Mouse (Mus musculus): ENCODE data around the gene Shc2.
A peak's percentile ranks its signal among the peaks of the same experiment; 100 is the strongest.

Shc2 gene

DNA sequence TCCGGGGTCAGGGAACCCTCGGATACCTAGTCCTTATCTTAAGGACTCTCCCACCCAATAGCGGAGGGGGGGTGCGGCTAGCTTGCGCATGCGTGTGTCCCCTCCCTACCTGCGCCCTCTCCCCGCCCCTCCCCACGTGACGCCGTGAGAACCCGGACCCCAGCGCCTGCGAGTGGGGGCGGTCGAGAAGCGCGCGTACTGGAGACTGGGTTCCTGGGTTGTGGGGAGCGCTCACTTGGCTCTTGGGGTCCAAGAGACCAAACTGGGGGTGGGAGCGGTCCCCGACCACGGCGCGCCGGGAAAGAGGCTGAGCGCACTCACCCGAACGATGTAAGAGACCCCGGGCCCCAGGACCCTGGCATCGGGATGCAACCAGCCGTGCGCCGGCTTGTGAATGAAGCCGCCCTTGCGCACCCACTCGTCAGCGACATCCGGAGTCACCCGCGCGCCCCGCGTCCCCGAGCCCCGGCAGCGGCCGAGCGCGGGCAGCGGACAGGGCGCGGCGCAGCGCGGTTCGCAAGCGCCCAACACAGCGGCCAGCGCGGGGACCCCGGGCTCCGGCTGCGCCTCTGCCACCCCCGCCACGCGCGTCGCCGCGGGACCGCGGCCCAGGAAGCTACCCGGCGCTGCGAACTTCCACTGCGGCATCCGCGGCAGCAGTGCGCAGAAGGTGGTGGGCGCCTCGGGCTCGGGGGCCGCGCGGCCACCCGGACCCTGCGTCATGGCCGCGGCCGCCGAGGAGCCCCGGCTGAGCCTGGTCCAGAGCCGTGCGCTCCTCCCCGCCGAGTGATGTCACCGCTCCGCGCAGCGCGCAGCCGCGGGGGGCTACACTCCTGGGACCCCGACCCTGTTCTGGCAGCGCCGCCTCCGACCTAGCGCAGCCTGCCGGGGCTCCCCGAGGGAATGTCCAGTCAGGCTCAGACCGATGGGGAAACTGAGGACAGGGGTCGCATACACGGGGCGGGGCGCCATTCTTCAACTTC is at the start of gene Shc2:
Gene Shc2, minus strand, starts transcription at position 791 of the 983 bp plus-strand sequence.
- peak; percentile 23 to 24 for DNase-seq (ENCODE audit: low spot score in 2 of 2)

DNA sequence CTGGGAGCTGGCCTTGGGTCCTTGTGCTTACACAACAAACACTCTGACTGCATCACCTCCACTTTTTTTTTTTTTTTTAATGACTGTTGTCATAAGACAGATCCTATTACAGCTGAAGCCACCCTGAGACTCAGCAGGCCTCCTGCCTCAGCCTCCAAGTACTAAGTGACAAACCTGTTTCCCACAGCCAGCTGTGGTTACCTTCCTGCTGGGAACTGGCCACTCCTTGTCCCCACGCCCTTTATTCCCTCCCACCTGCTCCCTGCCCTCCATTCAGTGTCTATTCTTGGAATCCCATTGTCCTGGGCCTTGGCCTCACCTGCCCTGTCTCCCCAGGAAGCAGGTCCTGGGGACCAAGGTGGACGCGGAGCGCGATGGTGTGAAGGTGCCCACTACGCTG is 49.8 kb upstream of the Shc2 start:
- no peak for DNase-seq (ENCODE audit: low spot score in 2 of 2)

- DNase-seq (ENCODE audit: low spot score in 2 of 2) = no peak
These were observed 49.0 kb upstream of the Shc2 start for GRCm38 (mm10) chr10:79686691-79687090.

DNA sequence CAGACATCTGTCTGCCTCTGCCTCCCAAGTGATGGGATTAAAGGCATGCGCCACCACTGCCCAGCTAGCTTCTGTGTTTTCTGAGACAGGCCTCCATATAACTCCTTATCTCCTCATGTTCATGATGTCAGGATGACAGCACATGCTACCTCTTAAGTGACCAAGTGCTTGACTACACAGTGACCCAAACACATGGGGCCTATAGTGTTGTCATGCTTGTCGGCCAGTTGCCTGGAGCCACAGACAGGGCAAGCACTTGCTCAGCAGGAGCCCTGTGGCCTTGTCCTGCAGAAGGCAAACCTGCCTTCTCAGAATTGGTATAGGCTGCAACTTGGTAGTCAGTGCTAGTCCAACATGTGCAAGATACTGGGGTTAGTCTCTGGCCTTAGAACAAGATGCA is 48.5 kb upstream of the Shc2 start:
- no peak for DNase-seq (ENCODE audit: low spot score in 2 of 2)

GRCm38 (mm10) chr10:79684770-79685600 is 47.3 kb upstream of the Shc2 start:
- DNase-seq (ENCODE audit: low spot score in 2 of 2) = no peak

DNA sequence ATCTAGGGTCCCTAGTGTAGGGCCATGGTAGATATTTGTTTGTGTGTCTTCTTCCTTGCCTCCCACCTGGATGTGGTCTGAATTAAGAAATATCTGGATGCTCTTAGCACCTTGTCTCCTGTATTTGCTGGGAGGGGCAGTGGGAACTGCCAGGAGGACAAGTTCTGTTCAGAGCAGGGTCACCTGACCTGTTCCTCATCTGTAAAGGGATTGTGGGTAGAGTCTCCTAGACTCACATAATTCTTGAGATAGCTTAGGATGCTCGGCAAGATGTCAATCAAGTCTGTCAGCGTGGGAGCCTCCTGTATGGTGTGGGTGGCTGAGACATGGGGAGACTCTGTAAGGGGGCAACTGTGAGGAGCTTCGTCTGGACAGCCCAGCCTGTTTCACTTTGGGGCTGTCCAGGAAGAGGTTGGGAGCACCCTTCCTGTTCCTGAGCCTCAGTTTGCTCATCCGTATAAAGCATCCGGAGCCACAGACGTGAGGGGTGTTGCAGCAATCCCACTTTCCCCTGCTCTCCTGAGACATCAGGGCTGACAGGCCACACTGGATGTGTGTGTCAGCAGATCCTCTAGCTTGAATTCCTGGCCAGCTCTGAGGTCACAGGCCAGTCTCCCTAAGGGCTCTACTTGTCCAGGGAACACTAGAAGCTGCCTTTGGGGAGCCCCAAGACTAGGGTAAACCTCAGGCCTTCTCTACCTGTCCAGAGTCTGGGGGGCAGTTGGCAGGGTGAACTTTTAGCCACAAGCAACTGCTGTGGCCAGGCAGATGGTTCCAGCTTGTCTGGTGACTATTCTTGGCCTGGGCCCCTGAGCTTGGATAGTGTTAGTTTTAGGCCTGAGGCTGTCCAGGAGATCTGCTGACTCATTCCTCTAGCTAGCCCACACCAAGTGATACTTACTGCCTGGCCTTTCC is 46.3 kb upstream of the Shc2 start:
- DNase-seq (ENCODE audit: low spot score in 2 of 2) = peak in 1 of 2 experiments; percentile 47

GRCm38 (mm10) chr10:79682916-79683582 is 45.3 kb upstream of the Shc2 start:
- peak in 1 of 2 experiments; percentile 53 for DNase-seq (ENCODE audit: low spot score in 2 of 2)

GRCm38 (mm10) chr10:79682551-79682915 is 44.8 kb upstream of the Shc2 start:
- no peak for DNase-seq (ENCODE audit: low spot score in 2 of 2)

DNA sequence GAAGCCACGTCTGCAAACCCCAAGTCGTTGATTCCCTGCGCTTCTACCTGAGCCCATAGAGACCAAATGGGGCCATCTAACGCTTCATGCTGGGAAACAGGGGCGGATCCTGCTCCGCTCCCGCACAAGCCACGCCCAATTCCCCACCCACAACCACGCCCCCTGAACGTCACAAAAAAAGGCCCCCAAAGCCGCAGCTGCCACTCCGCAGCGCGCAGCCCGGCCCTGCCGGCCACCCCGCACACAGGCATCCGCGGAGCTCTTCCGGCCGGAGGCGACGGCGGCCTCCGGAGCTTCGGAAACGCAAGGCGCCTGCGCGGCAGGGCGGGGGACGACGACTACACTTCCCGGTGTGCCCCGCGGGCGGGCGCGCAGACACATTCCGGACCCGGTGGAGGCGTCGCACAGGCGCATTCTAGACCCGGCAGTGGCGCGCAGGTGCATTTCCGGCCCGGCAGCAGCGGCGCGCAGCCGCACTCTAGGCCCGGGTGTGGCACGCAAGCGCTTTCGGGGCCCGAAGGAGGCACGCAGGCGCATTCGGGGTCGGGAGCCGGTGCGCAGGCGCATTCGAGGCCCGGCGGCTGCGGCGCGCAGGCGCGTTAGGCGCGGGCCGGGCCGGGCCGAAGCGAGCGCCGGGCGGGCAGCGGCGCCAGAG is 44.0 kb upstream of the Shc2 start, which contains the start of gene Cdc34:
Gene Cdc34, plus strand, starts transcription at position 605 of the 655 bp plus-strand sequence.
- DNase-seq (ENCODE audit: low spot score in 2 of 2) = peak; percentile 98 to 99

GRCm38 (mm10) chr10:79680606-79681495 is 43.1 kb upstream of the Shc2 start:
- DNase-seq (ENCODE audit: low spot score in 2 of 2) = no peak

GRCm38 (mm10) chr10:79675346-79676035 is 37.8 kb upstream of the Shc2 start:
- DNase-seq (ENCODE audit: low spot score in 2 of 2) = no peak

- no peak for DNase-seq (ENCODE audit: low spot score in 2 of 2)
These were observed 35.3 kb upstream of the Shc2 start for GRCm38 (mm10) chr10:79673054-79673453.

DNA sequence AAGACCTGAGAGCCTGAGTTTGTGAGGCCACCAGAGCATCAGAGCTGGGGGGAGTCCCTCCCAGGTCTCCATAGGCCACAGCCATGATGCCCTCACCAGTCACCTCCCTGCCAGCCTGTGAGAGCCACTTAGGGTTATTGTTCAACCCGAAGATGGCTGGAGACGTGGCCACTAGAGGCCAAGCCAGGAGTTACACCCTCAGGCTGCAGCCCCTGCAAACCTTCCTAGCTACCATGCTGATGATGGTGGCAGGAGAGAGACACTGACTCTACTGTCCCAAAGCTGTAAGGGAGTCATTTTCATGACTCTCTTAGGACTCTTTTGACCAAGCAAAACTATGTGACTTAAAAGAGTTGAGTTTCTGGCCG is 34.4 kb upstream of the Shc2 start:
- DNase-seq (ENCODE audit: low spot score in 2 of 2) = no peak

DNA sequence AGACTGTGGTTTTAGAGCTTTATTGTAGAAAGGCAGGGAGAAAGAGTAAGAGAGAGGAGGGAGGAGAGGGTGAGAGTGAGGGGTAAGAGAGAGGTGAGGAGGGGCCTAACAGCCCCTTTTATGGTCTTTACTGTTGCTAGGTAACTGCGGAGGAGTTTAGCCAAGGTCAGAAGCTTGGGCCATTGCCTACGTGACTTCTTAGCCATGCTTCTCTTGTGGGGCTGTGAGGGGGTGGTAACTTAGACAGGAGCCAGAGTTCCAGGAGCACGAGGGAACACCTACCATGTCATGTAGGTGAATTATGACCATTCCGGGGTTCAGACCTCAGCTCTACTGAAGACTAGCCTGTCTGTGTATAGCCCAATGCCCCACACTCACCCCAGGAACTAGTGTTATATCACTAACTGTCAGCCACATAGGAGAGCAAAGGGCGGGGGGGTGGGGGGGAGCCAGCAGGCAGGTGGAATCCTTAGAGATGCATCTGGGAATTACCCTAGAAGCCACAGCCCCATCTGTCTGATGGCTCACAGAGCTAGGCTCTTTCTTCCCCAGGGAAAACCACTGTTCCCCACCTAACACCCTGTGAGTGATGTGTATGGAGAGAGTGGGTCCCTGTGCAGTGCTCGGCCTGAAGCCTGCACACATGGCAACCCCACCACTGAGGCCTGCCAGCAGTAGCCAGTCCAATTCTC is 33.8 kb upstream of the Shc2 start:
- no peak for DNase-seq (ENCODE audit: low spot score in 2 of 2)

DNA sequence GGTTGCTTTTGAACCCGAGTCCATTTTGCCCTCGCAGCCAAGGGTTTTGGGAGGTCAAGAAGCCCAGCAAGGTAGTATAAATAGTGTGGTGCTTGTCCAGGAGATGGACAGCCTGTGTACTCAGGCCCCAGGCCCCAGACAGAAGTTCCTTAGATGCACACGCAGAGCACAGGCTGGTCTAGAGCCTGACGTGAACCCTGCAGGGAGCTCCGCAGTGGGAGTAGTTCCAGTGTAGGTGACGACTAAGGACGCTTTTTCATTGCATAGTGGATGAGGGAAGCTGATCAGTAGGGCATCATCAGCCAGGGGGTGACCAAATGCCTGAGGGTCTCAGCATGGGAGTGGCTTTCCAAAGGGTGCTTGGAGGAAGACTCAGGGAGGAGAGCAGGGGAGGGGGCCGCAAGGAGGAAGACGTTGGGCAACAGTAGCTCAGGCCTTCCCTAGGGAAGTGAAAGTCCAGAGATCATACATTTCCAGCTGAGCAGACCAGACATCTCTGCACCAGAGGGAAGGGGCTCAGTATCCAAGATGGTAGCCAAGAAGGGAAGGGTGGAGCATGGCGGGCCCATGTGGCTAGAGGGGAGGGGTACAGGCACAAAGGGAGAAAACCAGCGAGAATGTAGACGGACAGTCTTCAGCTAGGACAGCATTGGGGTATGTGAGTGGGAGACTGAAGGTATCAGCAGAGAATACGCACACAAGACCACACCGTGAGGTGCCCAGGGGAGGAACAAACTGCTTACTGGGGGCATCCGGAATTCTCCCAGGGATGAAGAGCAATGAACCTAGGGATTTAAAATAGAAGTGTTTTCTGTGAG is 32.6 kb upstream of the Shc2 start:
- no peak for DNase-seq (ENCODE audit: low spot score in 2 of 2)

DNA sequence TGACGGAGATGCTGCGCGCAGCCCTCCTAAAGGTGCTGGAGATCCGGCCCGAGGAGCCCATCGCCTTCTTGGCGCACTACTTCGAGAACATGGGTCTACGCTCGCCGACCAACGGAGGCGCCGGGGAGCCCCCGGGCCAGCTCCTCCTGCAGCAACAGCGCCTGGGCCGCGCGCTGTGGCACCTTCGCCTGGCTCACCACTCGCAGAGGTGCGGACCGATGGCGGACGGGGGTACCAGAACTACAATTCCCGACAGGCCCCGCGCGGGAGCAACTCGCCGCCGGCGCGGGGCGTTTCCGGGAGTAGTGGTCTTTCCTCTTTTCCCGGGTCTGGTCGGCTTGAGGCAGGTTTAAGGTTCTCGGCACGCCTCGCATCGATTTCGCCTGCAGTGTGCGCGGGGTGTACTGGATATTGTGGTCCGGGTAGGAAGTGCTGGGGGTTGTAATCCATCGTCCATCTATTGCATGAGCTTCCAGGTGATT is 31.9 kb upstream of the Shc2 start:
- DNase-seq (ENCODE audit: low spot score in 2 of 2) = peak; percentile 67
